Mouse (Mus musculus): ENCODE measurements around the gene Nr6a1.

DNA sequence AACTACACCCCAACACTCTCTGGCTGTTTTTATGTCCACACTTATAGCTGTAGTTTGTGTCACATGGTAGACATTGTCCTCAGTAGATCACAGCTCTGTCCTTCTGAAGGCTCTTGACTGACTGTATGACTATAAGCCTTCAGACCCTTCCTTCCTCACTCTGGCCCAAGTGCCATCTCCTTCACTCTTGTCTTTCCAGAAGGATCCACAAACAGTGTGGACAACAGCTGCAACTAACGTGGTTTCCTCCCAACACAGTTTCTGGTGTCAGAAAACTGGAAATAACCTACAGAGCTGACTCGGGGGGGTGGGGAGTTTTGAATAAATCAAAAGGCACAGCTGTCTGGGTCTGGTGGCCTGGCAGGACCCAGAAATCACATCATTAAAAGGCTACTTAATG is 28.6 kb upstream of the Nr6a1 start:
- no peak for TF ChIP-seq CTCF (IDR thresholded peaks at IDR 0.05; ENCODE audit: low read depth)
- no peak for TF ChIP-seq EP300 (IDR thresholded peaks at IDR 0.05; ENCODE audit: low read depth)
